Mouse (Mus musculus) Patski (cell line): Measurements from ENCODE around the gene Emilin1. TPM values are rescaled to one million over a fixed set of nuclear protein-coding genes. Genes with fewer than 3 reads are reported as not detected.

Source experiments
- ATAC-seq: fragments of 100-300 bp; one replicate; pipeline ENCODE4 v1.8.0; 2021
- CTCF ChIA-PET: fragments of 350-600 bp; sonication (Branson Sonifier 250); formaldehyde crosslinking; loops from one replicate; lab custom pipeline; 2022; ENCODE audit warnings: inconsistent platforms; lab: Charles Lee
- POLR2A ChIA-PET: fragments of 350-600 bp; sonication (Branson Sonifier 250); formaldehyde crosslinking; loops from one replicate; lab custom pipeline; 2022; ENCODE audit warnings: antibody characterized with exemption, inconsistent platforms; lab: Charles Lee
- DNase-seq: peaks from one replicate; pipeline ENCODE4 v3.0.0-alpha.2; 2011; ENCODE audit warnings: low read depth, low spot score
- H3K27me3 ChIP-seq: fragments of 371-371 bp; one replicate; pipeline ENCODE4 v1.5.1; 2021
- CTCF ChIP-seq: fragments of 100-300 bp; IDR thresholded peaks from one replicate; pipeline ENCODE4 v1.5.1; 2021
- in situ Hi-C: fragments of 300-500 bp; cut with MboI; formaldehyde crosslinking; loops from 3 replicates; pipeline ENCODE4 v1.11.1; 2018; ENCODE audit warnings: low pct_unique_long_range_greater_than_20kb, mixed read lengths
- polyA plus RNA-seq: library from polyadenylated mRNA; unstranded; gene quantifications from one replicate; pipeline ENCODE4 v1.2.3, GENCODE M21; 2021

Emilin1 gene
- polyA plus RNA-seq, 1 experiment from 2014 or later, result 0.30 TPM

DNA sequence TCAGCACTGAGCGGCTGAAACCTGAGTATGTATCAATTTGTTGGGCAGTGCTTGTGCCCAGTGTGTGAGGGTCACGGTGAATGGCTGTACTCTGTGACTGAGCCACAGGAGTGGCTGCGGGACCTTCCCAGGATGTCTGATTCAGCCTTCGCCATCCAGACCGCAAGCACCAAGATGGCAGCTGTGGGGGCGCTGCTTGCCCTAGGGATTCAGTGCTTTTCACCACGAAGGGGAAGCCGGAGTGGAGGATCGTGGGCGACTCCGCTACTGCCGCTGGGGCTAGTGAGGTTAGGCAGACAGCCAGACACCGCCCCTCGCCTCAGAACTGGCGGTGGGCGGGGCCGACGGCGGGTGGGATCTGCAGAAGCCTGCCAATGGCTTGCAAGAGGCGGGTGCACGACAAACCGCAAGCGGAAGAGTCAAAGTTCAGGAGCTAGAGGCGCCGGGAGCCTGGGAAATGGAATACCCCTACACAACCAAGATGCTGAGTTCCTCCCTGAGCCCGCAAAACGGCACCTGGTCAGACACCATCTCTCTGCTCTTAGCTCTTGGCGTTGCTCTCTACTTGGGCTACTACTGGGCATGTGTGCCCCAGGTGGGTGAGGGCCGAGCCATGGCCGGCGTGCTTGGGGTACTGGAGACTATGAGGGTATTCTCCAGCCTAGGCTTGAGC lies 36.6 kb downstream of the Emilin1 start:
- CTCF ChIA-PET, result interaction anchor here (0.8 to 3.7 kb wide), 8 partner anchors 10 to 80 kb away, joined by 3 to 12 read pairs (median 4); partner anchors contain the start of gene Preb

DNA sequence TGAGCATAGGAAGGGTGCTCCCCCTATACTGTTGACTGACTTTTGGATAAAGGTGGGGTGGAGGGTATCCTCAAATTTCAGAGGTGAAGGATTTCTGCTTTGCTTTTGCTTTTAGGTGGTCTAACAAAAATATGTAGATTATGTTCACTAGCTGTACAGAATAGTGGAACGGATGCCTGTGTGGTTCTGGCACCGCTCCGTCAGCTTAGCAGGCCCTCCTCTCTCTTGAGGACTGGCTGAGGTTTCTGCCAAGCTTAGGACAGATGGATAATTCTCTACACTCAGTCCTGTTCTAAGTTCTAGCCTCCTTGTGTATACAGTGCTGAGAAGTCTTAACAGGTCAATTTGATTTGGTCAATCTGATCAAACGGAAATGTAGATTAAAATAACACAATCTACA lies 37.2 kb downstream of the Emilin1 start:
- ChIA-PET CTCF (interaction anchor here (0.8 to 3.7 kb wide), 8 partner anchors 9 to 79 kb away, joined by 3 to 12 read pairs (median 4); partner anchors contain the start of gene Preb), POLR2A (interaction anchor here (0.9 to 3.7 kb wide), 4 partner anchors 10 to 114 kb away, joined by 3 to 28 read pairs (median 4); partner anchors contain the start of gene Preb)
- ATAC-seq, result no peak
- H3K27me3 ChIP-seq, result no peaks in the 10 kb centered on the region
- in situ Hi-C loops, result no loop called here
- no peak for DNase-seq
- TF ChIP-seq CTCF, result no peak

More for the DNA sequence above, 36.6 kb downstream of the Emilin1 start:
- no peak for TF ChIP-seq CTCF
- POLR2A ChIA-PET, result interaction anchor here (0.9 to 3.7 kb wide), 7 partner anchors 10 to 114 kb away, joined by 3 to 28 read pairs (median 3); partner anchors contain the start of gene Preb
- ATAC-seq (peak; percentile 67), DNase-seq (peak; percentile 66)
- no peaks in the 10 kb centered on the region for H3K27me3 ChIP-seq
- in situ Hi-C loops, result no loop called here

DNA sequence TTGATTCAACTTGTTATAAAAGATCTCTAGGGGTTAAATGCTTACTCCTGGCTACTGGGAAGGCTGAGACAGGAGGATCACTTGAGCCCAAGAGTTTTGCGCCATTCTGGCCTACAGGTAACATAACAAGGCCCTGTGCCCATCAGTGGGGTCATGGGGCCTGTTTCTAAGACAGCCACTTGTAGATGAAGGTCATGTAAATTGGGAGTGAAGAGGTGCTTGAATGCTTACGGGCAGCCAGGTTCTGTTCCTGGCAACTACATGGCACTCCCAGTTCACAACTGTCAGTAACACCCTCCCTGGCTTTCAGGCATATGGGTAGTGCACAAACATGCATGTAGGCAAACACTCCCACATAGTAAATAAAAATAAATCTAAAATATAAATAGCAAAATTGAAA lies 37.7 kb downstream of the Emilin1 start:
- TF ChIP-seq CTCF, result no peak
- in situ Hi-C loops, result no loop called here
- POLR2A ChIA-PET, result interaction anchor here (3.7 kb wide), 1 partner anchor 9 kb away, joined by 28 read pairs; the partner anchor contains the start of gene Preb
- CTCF ChIA-PET, result interaction anchor here (1.3 to 3.7 kb wide), 6 partner anchors 9 to 79 kb away, joined by 3 to 12 read pairs (median 6); partner anchors contain the start of gene Preb
- ATAC-seq (no peak), DNase-seq (no peak)
- H3K27me3 ChIP-seq, result no peaks in the 10 kb centered on the region

DNA sequence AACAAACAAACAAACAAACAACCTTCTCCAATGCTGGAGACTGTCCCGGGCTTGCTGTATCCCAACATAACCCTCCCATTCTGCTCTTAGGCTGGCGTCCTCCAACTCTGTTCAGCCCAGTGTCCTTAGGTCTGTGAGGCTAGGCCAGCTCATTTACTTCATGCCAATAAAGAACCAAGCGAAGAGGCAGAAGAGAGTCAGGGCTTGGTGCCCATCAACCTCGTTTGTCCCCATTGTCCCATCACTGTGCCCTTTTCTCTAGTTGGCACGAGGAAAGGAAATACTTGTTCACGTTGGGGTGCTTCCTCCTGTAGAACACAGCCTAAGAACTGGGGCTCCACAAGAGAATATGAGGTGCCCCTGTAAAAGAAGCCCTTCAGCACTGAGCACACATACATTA lies 38.5 kb downstream of the Emilin1 start:
- TF ChIP-seq CTCF, result no peak
- no peaks in the 10 kb centered on the region for H3K27me3 ChIP-seq
- DNase-seq (no peak), ATAC-seq (no peak)
- CTCF ChIA-PET, result no interaction called here
- in situ Hi-C loops, result no loop called here
- POLR2A ChIA-PET, result interaction anchor here (0.5 to 1.3 kb wide), 2 partner anchors 13 to 171 kb away, joined by 3 to 4 read pairs; no protein-coding TSS in a partner anchor

DNA sequence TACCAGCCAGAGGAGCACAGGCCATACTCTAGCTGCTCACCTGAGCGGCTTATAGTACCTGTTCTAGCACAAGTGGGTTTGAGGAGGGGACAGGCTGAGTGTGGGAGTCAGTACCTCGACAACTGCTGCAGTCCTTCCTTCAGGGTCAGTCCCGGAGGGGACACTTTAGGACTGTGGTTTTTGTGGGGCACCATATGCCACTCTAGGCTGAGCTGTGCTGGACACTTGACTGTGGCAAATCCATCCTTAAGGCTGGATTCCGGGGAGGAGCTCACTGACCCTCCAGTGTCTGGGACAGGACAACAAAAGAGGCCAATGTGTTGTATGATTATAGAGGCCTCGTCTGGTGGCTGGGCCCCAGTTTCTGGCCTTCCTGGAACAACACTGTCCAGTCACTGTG lies 39.3 kb downstream of the Emilin1 start:
- ChIA-PET POLR2A (interaction anchor here (1.3 kb wide), 1 partner anchor 12 kb away, joined by 4 read pairs; no protein-coding TSS in a partner anchor), CTCF (interaction anchor here (1.3 to 2.1 kb wide), 2 partner anchors 11 to 23 kb away, joined by 4 to 6 read pairs; no protein-coding TSS in a partner anchor)
- H3K27me3 ChIP-seq, result no peaks in the 10 kb centered on the region
- DNase-seq (no peak), ATAC-seq (no peak)
- TF ChIP-seq CTCF, result no peak
- in situ Hi-C loops, result no loop called here

DNA sequence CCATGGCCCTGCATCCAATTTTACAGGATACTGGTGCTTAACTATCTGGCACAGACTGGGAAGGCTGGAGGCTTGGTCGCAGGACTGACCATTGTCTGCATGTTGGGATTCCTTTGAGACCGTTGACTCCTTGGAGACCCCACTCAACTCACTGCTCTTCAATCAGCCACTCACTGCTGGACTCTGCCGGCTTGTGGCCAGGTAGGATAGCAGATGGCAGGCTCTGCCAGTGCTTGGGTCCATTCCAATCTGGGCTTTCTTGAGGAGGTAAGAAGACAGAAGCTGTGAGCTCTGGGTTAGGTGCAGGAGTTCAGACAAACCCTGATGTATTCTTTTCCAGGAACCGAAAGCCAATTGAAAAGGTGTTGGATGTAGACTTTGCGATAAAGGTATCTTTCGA lies 40.9 kb downstream of the Emilin1 start:
- POLR2A ChIA-PET, result interaction anchor here (1.0 kb wide), 1 partner anchor 66 kb away, joined by 3 read pairs; the partner anchor contains the start of gene Agbl5
- CTCF ChIA-PET, result interaction anchor here (2.1 kb wide), 1 partner anchor 24 kb away, joined by 6 read pairs; no protein-coding TSS in a partner anchor
- in situ Hi-C loops, result no loop called here

DNA sequence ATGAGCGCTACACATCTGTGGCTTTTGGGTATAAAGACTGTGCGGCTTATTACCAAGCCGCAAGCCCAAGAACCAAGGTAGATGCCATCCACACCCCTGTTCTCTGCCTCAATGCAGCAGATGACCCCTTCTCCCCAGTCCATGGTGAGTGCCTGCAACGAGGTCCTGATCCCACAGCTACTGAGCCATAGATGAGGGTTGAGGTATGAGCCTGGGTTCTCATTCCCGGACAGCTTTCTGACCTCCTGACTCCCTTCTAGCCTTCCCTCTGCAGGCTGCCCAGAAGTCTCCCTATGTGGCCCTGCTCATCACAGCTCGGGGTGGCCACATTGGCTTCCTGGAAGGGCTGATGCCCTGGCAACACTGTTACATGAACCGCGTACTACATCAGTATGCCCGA lies 41.4 kb downstream of the Emilin1 start:
- in situ Hi-C loops, result no loop called here
- ATAC-seq (no peak), DNase-seq (no peak)
- no peaks in the 10 kb centered on the region for H3K27me3 ChIP-seq
- CTCF ChIA-PET, result interaction anchor here (1.3 kb wide), 2 partner anchors 9 to 16 kb away, joined by 4 to 5 read pairs; no protein-coding TSS in a partner anchor
- POLR2A ChIA-PET, result interaction anchor here (1.0 to 1.5 kb wide), 2 partner anchors 33 to 67 kb away, joined by 3 to 4 read pairs; partner anchors contain the start of genes Agbl5 and Khk
- no peak for TF ChIP-seq CTCF

More for the DNA sequence above, 40.9 kb downstream of the Emilin1 start:
- TF ChIP-seq CTCF, result no peak
- ATAC-seq, result no peak
- DNase-seq, result no peak
- H3K27me3 ChIP-seq, result no peaks in the 10 kb centered on the region

DNA sequence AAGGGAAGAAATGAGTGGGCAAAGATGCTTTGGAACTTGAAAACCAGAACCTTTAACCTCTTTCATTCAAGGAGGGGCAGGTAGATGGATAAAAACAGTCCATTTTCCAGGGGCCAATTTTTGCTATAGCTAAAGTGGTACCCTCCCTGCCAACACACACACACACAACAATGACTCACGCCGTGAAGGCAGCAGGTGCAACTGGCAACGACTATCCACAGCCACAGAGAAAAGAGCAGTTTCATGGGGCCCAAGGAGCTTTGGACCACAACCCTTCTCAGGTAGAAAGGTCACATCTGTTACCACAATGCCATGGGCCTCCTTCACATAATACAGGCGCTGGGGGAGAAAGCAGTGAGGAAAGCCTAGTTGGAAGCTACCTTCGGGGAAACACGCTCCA lies 42.5 kb downstream of the Emilin1 start:
- CTCF ChIA-PET, result interaction anchor here (0.8 to 1.3 kb wide), 4 partner anchors 8 to 36 kb away, joined by 3 to 5 read pairs (median 4); no protein-coding TSS in a partner anchor
- DNase-seq, result no peak
- in situ Hi-C loops, result no loop called here
- POLR2A ChIA-PET, result interaction anchor here (1.2 to 1.5 kb wide), 2 partner anchors 11 to 34 kb away, joined by 4 read pairs; partner anchors contain the start of gene Khk
- H3K27me3 ChIP-seq, result no peaks in the 10 kb centered on the region
- no peak for TF ChIP-seq CTCF
- no peak for ATAC-seq

DNA sequence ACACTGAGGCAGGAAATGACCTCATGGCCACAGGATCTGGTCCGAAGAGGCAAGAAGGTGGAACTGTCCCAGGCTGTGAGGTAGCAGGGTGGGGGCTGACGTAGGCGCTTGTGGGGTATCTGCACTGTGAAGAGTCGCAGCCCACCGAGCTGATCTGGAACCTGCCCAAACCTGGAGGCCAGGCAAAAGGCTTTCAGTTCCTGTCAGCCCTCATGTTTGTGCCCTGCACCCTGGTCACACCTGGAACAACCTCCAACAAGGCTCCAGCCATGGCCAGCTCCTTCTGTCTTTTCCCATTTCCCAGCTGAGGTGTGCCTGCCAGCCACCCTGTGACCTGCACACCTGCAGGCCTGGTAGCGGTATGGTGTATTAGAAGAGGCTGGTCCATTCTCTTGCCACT lies 44.7 kb downstream of the Emilin1 start:
- no peak for TF ChIP-seq CTCF
- H3K27me3 ChIP-seq, result no peaks in the 10 kb centered on the region
- DNase-seq (no peak), ATAC-seq (no peak)
- in situ Hi-C loops, result no loop called here
- CTCF ChIA-PET, result interaction anchor here (2.7 kb wide), 1 partner anchor 37 kb away, joined by 10 read pairs; the partner anchor contains the start of gene Khk
- POLR2A ChIA-PET, result interaction anchor here (0.9 kb wide), 1 partner anchor 10 kb away, joined by 3 read pairs; no protein-coding TSS in a partner anchor

DNA sequence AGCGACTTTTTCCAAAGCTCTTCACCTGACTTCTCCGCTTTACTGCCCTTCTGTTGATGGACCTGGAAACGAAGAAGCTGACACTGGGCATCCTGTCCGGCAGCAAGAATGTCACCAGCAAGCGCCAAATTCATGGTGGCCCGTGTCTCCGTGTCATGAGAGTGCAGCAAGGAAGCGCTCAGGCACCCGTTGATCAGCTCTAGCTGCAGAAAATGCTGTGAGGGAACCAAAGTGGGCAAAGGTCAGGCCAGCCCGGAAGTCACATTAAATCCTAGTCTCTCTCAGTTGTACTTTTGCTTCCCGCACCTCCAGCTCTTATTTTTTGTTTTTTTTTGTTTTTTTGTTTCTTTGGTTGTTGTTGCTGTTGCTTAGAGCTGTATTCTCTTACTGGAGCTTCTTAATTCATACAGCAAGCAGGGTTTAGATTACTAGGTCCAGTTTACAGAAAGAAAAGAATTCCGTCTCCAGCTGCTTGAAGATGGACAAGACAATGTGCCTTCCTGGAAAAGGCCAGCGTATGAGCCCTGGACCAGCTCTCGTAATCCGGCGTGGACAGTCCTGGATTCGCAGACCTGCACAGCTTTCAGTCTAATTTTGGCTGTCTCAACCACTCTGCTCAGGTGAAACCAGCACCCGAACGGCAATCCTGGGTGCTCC lies 46.1 kb downstream of the Emilin1 start:
- DNase-seq, result no peak
- no peak for ATAC-seq
- CTCF ChIA-PET, result interaction anchor here (0.7 to 2.7 kb wide), 9 partner anchors 9 to 166 kb away, joined by 3 to 10 read pairs (median 4); partner anchors contain the start of gene Khk

More for the DNA sequence above, 46.1 kb downstream of the Emilin1 start:
- POLR2A ChIA-PET, result interaction anchor here (0.7 to 2.9 kb wide), 10 partner anchors 10 to 89 kb away, joined by 3 to 28 read pairs (median 4); partner anchors contain the start of genes Atraid, Khk and Slc5a6
- in situ Hi-C loops, result no loop called here
- no peak for TF ChIP-seq CTCF
- H3K27me3 ChIP-seq, result no peaks in the 10 kb centered on the region
